18 mouse cellular contexts compared by ENCODE assay signal in the genomic region with DNA sequence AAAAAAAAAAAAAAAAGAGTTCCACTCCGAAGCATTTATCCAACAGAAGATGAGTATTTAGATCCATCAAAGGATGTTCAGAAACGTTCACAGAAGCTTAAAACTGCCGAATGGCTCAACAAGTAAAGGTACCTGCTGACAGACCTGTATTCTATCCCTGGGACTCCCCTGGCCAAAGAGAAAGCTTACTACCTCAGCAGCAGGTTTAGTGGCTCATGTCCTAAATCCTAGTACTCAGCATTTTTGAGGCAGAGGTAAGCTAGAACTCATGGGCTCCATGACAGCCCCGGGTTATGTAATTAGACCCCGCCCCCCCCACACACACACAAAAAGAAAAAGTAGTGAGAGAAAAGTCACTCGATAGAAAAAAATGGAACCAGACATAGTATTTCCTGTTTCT. TPM values are rescaled to one million over a fixed set of nuclear protein-coding genes. Genes with fewer than 3 reads are reported as not detected.
DNase-seq lines count a peak whose midpoint lies in the region.
"Had no signal": no experiment of that assay in that cellular context is flagged by ENCODE, and none has a peak within 500 bp of the region (broad histone marks: within the 10 kb centered on the region; RNA-seq: fewer than 3 reads in every experiment).

No protein-coding gene starts in this region.

- DNase-seq in cerebellum, adult 9-10 months, result peak; percentile 45
- no peak for DNase-seq in cerebellum, adult 9-11 months
- peak; percentile 29 for DNase-seq in A20 (ENCODE audit: low read depth, low spot score)
- peak; percentile 50 for DNase-seq in ES-CJ7 (ENCODE audit: low read depth, low spot score)
- peak; percentile 52 for DNase-seq in R1 (ENCODE audit: low read depth, low spot score)
- DNase-seq in adrenal gland, postnatal 10 days, result no peak
- no peak for DNase-seq in urinary bladder, postnatal 10 days (ENCODE audit: low spot score)
- DNase-seq in layer of hippocampus, adult 18-20 months (ENCODE audit: low spot score in 2 of 2), result no peak
- DNase-seq: adrenal gland, adult 8-10 months; adrenal gland, postnatal 36 days; cerebellum, adult 18-20 months; cerebellum, postnatal 10 days; cerebellum, postnatal 36 days; embryo, embryonic 11 days; gastrocnemius, postnatal 10 days; gastrocnemius, postnatal 36 days; heart, postnatal 36 days; kidney, adult 18-20 months had no signal

RNA-seq across cellular contexts. Expression of a gene that starts 2.1 kb away (rescaled TPM):
- 100 to 1,000 TPM; 222 to 260 TPM for total RNA-seq in adrenal gland, postnatal 10 days (2021)
- total RNA-seq in layer of hippocampus, adult 18-20 months (2021), result 10 to 100 TPM; 86.7 to 88.3 TPM

Comparison
In these comparisons a context has a peak if more than half of its experiments do, and no peak if none do; other contexts are left out.
1. DNase-seq: peak in cerebellum, adult 9-10 months (single experiment), A20 (single experiment), ES-CJ7 (single experiment) and R1 (single experiment); none in cerebellum, adult 9-11 months (single experiment), adrenal gland, postnatal 10 days (single experiment), urinary bladder, postnatal 10 days (single experiment) and layer of hippocampus, adult 18-20 months (0 of 2).